Mouse (Mus musculus) thymus, postnatal 25 days (tissue): ENCODE data around the gene Amdhd2.

Experiments used
- DNase-seq: peaks from one replicate; pipeline ENCODE4 v3.0.0; 2022

Gene Amdhd2

GRCm38 (mm10) chr17:24197032-24197824 is 33.7 kb upstream of the Amdhd2 start:
- DNase-seq: no peak

GRCm38 (mm10) chr17:24195349-24195748 is 31.8 kb upstream of the Amdhd2 start:
- DNase-seq: no peak

GRCm38 (mm10) chr17:24193769-24194168 is 30.2 kb upstream of the Amdhd2 start:
- DNase-seq: no peak

GRCm38 (mm10) chr17:24193268-24193667 is 29.7 kb upstream of the Amdhd2 start:
- DNase-seq: no peak

- DNase-seq: no peak
These were observed 29.3 kb upstream of the Amdhd2 start for GRCm38 (mm10) chr17:24192848-24193247.

- no peak for DNase-seq
These were observed 27.9 kb upstream of the Amdhd2 start for GRCm38 (mm10) chr17:24191481-24191880.

- DNase-seq: no peak
These were observed 27.4 kb upstream of the Amdhd2 start for GRCm38 (mm10) chr17:24190934-24191333.

GRCm38 (mm10) chr17:24174259-24174658 is 10.7 kb upstream of the Amdhd2 start:
- no peak for DNase-seq

GRCm38 (mm10) chr17:24173423-24173822 is 9.9 kb upstream of the Amdhd2 start:
- DNase-seq: peak; percentile 69

- no peak for DNase-seq
These were observed 8.2 kb upstream of the Amdhd2 start for GRCm38 (mm10) chr17:24171738-24172137.

GRCm38 (mm10) chr17:24170729-24171128 is 7.2 kb upstream of the Amdhd2 start:
- DNase-seq: no peak

- DNase-seq: no peak
These were observed 6.6 kb upstream of the Amdhd2 start for GRCm38 (mm10) chr17:24170125-24170524.

GRCm38 (mm10) chr17:24169317-24170065 is 5.9 kb upstream of the Amdhd2 start, which contains the start of gene Atp6v0c:
TSS of gene Atp6v0c (minus strand) at chr17:24169702.
- DNase-seq: peak; percentile 95

GRCm38 (mm10) chr17:24168590-24169277 is 5.2 kb upstream of the Amdhd2 start:
- DNase-seq: peak; percentile 73

GRCm38 (mm10) chr17:24167891-24168505 is 4.4 kb upstream of the Amdhd2 start:
- DNase-seq: no peak

- DNase-seq: no peak
These were observed 3.6 kb upstream of the Amdhd2 start for GRCm38 (mm10) chr17:24167120-24167519.

GRCm38 (mm10) chr17:24164566-24165259 is 1.1 kb upstream of the Amdhd2 start:
- DNase-seq: no peak

- DNase-seq: no peak
These were observed 886 bp downstream of the Amdhd2 start for GRCm38 (mm10) chr17:24162584-24163175.

GRCm38 (mm10) chr17:24161466-24161865 is 2.1 kb downstream of the Amdhd2 start:
- DNase-seq: no peak

GRCm38 (mm10) chr17:24157526-24157925 is 6.0 kb downstream of the Amdhd2 start:
- no peak for DNase-seq

GRCm38 (mm10) chr17:24157121-24157520 is 6.4 kb downstream of the Amdhd2 start:
- DNase-seq: no peak

- DNase-seq: no peak
These were observed 7.2 kb downstream of the Amdhd2 start for GRCm38 (mm10) chr17:24156394-24156793.
